Mouse (Mus musculus) E14TG2a.4 (cell line): ENCODE measurements around the gene Stat4.

ENCODE experiments used
- CTCF ChIP-seq: conservative IDR thresholded peaks from 2 replicates; pipeline ENCODE4 v1.5.1; 2014; ENCODE audit warnings: low read length
- POU5F1 ChIP-seq: IDR thresholded peaks from 2 replicates; pipeline ENCODE4 v1.6.1; 2014; ENCODE audit warnings: low read length, borderline replicate concordance

GRCm38 (mm10) chr1:52141482-52141881, 154.5 kb downstream of the Stat4 start:
- TF ChIP-seq CTCF: no peak
- TF ChIP-seq POU5F1: no peak
